Mouse (Mus musculus) cerebellum, postnatal 25 days (tissue): ENCODE data around the gene Rflna.

ENCODE experiments used
- DNase-seq, 2 experiments: peaks; one replicate each; pipeline ENCODE4 v3.0.0; 2021; ENCODE audit warnings: mixed read lengths in 2 of 2

Rflna gene

DNA sequence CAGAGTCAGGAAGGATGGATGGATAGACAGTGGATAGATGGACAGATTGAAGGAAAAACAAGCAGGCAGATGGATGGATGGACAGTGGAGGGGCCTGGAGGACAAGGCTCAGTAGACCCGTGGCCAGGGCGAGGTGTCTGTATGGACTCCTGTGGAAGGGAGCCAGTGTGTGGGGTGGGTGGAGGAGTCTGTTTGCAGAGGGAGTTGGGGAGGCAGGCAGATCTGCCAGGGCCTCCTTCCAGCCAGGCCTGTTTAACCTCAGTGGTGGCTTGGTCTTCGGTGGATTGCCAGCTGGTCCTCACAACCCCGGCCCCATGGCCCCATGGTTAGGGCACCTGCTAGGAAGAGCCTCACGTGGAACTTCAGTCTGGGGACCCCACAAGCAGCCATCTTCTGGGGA, 3.9 kb downstream of the Rflna start:
- DNase-seq: no peak

DNA sequence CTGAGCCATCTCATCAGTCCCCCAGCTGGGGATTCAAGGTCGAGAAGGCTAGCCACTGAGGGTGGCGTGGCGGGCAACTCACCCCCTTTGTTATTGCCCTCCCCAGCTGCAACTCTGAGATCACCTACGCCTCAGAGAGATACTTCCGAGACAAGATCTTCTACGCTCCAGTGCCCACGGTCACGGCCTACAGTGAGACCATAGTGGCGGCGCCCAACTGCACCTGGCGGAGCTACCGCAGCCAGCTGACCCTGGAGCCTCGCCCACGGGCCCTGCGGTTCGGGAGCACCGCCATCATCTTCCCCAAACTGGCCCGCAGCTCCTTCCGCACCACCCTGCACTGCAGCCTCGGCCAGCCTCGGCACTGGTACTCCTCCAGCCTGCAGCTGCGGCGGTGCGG, 8.1 kb downstream of the Rflna start:
- peak; percentile 32 to 47 for DNase-seq

DNA sequence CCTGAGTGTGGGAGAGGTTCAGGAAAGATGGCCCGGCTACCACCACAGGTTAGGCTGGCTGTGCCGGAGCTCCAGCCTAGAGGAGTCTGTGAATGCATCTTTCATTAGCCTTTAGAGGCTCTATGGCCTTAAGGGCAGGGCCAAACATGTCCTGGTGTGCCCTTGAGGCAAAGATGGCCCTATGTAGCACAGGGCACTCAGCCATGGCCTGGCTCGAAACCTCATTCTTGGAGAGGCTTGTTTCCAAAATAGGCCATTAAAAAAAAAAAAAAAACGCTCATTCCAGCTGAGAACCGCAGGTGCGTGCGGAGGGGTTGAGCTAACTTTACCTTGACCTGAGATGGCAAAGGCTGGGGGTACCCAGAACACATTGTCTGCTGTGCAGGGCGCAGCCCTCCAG, 8.6 kb downstream of the Rflna start:
- peak in 1 of 2 experiments; percentile 39 for DNase-seq

DNA sequence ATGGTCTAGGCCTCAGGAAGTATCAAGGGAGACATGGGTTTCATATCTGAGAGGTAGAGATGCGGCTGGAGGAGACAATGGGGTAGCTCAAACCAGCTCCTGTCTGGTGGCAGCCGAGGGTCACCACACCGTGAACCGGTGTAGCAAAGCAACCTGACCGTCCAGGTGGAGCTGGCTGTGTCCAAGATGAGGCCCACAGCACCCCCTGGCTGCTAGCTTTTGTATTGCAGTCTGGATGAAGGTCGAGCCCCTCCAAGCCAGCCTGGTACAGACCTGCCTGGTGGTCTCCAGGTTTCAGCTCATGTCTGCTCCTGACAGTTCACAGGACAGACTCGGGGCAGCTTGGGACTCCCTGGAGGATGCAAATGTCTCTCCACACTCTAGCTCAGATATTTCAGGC, 11.5 kb downstream of the Rflna start:
- peak; percentile 92 to 93 for DNase-seq

DNA sequence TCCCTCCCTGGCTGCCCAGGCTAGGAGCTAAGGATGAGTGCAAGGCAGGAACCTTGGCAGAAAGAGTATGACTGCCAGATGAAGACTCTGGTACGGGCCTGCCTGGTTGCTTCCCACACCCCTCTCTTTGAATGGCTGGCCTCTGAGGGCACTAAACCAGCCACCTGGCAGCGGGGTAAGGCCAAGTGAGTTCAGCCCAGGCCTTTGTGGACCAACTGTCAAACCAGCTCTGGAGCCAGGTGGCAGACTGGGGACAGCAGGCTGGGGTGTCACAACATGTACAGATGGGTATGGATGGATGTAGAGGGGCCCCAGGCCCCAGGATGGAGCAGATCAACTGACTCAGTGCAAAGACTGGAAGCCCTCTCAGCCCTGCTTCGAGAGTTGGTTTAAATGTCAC, 12.0 kb downstream of the Rflna start:
- peak; percentile 63 to 73 for DNase-seq

DNA sequence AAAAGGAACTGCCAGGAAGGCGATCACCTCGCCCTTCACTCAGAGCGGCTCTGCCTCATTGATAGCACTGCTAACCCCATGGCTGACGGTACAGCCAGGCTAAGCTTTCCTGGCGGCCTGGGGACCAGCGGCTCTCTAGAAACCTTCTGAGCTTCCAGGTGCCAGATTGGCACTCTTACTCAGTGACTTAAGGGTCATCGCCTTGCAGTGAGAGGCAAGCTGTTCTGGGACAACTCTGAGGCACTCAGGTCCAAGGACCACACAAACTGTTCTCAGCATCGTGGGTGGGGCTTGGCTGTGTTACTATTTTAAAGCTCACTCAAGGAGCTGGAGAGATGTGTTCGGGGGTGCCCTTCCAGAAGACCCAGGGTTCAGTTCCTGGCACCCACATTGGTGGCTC, 12.6 kb downstream of the Rflna start:
- peak in 1 of 2 experiments; percentile 38 for DNase-seq

DNA sequence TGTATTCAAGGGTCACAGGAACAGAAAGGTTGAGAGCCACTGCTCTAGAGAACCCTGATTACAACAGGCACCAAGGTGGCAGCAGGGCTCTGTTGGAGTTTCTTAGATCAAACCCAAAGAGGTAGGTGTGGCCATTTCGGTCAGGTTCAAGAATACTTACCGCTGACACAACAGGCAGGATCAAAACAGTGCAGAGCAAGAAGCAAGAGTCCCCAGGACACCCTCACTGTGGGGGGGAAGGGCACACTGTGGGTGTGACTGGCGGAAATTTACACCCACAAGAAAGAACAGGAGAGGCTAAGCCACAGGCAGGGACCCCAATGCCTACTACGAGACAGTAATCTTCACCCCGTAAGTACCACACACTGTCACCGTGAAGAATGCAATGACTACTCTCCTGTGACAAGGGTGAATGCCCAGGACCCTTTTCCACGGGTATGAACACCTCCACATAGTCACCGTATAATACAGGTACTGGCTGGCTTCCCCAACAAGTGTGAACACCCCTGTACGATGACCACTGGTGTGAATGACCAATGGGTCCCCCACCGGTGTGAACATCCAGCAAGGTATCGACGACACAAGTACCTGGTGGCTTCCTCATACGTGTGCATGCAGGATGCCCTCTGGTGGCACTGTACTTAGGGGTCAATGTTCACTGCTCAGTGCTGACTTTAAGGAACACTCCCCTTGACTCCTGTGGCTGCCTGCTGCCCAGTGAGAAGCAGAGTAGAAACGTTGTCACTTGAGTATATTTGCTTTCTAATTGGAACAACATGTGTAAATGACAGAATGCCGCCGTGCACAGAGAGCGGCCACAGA, 13.6 kb downstream of the Rflna start:
- no peak for DNase-seq

DNA sequence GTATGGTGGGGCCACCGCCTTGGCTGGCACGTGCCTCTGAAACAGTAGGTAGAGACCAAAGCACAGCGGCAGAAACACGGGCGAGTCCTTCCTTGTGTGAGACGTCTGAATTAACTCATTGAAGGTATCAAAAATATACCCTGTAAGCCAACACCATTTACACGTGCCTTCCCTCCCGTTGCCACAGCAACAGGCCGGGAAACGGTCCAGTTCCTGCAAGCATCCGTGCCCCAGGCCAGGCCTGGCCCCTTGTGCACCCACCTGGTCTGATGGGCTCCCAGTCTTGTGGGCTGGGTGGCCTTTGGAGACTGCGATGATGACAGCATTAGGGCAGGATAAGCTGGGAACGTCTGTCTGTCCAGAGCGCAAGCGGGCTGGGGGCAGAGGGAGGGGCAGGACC, 14.3 kb downstream of the Rflna start:
- peak; percentile 61 to 77 for DNase-seq

DNA sequence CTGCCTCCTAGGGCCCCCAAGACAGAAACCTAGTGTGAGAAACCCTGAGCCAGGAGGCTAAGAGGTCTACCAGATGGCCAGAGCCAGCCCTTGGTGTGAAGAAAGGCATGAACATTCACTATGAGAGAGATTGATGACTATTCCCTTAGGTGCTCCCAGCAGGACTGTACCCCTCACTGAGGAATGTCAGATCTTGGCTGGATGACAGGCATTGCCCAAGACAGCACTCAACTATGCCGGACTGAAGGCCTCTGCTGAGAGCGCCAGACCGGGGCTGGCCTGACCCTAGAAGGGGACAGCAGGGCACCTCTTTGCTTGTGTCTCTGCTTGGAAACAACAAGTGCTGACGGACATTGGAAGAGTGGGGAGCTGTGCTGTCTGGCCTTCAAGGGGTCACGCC, 16.1 kb downstream of the Rflna start:
- DNase-seq: peak in 1 of 2 experiments; percentile 28

DNA sequence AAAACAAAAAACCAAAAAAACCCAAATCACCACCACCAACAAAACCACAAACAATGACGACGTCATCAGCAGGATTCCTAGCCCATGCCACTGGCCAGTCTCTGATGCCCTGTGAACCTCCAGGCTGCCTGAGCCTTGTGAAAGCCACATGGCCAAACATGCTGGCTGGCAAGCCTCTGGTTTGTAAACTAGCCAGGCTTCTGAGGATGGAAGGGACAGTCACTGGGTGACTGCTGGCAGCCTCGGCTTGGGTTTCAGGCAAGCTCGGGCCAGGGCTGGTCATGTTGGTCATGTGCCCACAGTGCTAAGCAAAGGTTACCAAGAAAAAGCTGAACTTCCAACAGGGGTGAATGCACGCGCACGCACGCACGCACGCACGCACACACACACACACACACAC, 18.3 kb downstream of the Rflna start:
- DNase-seq: peak; percentile 81 to 88

DNA sequence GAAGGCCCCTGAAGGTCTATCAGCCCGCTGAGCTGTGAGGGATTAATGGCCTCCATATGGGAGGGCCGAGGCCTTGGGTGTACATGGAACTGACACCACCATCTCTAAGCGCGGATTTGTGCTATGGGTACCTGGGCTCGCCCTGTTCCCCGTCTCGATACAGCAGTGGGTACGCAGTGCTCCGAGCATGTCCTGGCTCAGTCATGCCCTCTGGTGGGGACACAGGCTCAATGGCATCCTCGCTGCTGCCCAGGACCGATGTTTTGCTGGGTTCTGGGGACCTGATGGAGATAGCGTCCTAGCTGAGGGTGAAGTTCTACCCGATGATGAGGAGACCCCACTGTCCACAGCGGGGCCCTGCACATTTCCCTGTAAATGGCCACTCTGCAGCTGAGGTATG, 21.0 kb downstream of the Rflna start:
- DNase-seq: peak; percentile 64 to 77

DNA sequence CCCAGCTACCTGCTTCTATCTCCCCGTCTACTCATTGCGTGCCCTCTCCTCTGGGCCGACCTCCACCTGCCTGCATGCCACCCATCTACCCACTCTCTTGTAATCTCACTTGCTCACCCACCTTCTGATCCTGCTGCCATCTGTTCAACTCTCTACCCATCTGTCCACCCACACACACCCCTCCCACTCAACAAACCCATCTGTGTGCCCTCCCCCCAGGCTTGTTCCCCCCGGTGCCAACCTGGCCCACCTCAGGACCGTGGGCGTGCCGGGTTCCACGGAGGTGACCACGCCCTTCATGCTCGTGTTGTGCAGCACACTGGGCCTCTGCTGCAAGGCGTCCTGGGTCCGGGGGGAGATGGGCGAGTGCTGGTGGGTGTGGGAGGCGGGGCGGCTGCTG, 25.4 kb downstream of the Rflna start:
- peak in 1 of 2 experiments; percentile 43 for DNase-seq

DNA sequence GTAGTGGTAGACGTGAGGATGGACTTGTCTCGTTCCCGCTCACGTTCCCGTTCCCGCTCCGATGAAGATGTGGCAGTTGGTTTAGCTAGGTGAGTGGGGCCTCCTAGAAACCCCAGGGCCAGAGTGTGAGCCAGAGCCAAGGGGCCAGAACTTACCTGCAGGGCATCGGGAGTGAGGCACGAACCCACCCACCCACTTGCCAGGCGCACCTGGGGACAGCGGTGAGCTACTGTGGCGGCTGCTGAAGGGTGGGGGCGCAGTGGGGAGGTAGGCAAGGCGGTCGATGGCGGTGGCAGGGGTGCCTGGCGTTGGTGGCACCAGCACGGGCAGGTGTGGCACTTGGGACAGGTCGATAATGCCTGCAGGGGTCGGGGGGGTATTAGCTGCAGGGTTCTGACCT, 25.9 kb downstream of the Rflna start:
- DNase-seq: peak in 1 of 2 experiments; percentile 27

DNA sequence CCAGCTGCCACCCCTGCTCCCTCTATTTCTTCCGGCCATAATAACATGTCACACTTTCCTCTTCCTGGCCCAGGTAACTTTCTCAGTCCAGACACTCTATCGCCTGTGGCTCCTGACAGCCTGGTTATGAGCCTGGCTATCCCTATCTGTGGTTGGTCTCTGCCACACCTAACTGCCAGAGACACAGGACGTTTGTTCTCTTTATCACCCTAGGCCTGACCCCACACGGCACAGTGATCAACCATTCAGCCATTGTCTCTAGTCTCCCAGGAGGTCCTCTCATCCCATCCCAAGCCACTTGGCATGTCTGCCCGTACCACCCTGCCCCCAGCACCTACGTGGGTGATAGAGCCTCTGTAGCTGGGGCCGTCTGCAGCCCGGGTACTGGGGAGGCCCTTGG, 33.5 kb downstream of the Rflna start:
- DNase-seq: no peak

DNA sequence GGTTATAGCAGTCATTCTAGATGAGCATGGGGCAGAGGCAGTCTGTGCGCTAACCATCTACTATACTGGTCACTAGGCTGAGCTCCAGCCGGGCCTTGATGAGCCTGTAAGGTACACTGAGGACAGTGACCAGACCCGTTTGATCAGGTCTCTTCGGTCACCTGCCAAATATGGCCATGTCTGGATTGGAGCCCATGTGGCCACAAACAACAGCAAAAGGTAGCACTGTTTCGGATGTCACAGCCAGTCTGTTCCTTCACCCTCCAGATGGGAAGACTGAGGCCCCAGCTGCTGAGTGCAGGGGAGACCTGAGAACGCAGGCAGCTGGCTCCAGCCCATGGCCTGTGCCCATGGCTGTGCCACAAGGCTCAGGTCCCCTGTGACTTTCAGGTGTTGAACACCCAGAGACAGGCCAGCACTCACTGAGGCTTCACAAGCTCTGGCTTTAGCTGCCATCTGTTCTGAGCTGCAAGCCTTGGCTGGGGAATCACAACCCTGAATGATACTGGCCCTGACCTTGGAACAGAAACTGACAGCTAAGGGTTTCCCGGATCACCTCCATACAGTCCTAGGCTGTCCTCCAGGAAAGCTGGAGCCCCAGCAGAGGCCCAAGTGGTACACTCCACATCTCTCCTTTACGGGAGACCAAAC, 36.5 kb downstream of the Rflna start:
- DNase-seq: peak; percentile 33 to 68

DNA sequence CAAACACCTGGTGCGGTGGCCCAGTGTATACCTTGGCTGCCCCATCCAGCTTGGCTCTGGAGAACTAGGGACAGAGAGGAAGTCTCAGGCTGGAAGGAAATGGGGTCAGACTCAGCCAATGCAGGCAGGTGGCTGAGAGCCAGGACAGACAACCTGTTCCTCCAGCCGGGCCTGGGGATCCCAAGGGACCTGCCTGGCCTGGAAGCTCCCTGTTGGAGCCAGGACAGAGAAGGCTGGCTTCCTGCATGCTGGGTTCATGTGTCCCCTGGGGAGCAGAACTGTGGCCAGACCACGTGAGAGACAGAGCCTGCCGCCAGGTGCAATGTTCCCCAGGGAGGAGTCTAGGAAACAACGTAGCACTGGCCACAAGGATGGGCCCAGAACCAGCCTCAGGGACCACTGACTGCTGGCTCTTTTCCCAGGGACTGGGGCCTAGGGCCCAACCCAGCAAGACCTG, 37.1 kb downstream of the Rflna start:
- DNase-seq: peak; percentile 87 to 90

DNA sequence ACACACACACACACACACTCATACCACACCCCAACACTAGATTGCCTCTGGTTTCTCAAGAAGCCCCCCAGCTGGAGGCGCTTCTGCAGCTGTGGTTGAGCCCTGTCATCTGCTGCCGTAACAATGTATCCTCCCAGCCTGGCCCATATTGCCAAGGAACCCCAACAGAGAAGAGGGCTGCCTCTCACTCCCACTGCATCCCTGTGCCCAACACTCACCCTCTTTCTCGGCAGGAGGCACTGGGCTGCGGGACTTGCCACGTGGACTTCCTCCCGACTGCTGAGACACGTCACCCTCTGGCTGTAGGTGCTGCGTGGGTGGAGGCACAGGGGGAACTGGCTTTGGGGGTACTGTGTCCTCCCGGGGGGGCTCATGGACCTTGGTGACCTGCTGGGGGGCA, 38.6 kb downstream of the Rflna start:
- DNase-seq: no peak

DNA sequence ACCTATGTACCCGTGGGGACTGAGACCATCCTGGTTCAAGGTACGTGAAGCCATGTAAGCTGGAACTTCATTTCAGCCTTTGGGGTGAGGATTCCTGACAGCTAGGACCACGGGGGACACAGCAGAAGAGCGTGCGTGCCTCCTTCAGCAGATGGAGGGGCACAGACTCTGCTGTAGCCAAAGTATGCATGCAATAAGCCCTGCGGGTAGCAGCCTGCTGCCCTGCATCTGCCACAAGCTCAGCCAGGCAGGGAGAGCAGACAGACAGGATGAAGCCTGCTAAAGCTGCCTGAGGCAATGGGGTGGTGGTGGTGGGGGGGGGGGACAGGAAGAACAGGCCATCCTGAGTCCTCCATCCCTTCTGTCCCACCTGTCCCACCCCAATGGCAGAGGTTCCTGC, 40.4 kb downstream of the Rflna start:
- DNase-seq: no peak

DNA sequence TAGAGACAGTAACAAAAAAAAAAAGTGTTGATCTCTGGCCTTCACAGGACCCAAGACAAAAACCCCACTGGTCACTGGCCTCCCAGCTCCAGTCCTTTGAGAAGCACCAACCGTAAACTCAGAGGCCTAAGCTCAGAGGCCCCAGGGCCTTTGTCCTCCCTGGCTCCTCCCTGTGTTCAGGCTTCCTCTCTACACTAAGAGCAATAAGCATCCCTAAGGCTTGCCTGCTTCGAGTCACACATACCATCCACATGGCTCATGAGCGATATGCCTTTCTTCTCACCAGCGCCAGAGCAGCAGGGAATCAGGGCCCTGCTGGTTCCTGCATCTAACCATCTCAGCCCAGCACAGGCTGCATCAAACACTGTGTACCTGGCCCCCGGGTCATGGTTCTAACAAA, 42.2 kb downstream of the Rflna start:
- no peak for DNase-seq

DNA sequence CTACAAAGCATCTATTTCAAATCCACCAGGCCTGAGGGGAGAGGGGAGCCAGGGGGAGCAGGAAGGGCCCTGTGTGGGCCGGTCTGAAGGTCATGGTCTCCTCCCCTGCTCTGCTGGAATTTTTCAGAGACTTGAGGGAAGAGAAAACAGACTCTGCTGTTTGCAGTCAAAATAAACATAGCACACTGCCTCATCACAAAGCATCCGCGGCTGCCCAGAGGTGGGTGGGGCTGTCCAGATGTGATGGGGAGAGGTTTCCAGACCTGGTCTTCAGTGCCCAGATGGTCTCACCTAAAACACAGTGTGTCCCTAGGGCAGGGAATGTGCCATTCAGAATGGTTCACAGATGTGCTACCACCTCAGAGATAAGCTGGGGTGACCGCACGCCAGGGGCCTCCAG, 43.4 kb downstream of the Rflna start:
- DNase-seq: no peak

DNA sequence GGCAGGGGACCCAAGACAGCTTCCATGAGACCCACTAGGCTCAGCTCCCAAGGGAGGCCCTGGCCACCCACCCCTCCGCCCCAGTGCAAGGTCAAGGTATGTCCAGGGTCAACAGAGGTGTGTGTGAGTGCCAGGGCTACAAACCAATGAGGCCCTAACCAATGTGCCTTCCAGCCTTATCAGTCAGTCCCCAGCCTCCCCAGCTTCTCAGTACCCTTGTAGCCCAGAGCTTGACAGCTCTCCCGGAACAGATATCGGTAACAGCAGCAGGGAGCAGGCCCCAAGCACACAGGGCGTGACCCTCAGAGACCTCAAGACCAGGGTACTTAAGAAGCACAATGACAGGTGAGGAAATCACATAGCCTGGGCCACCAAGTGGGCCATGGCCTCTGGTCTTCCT, 46.5 kb downstream of the Rflna start:
- no peak for DNase-seq

DNA sequence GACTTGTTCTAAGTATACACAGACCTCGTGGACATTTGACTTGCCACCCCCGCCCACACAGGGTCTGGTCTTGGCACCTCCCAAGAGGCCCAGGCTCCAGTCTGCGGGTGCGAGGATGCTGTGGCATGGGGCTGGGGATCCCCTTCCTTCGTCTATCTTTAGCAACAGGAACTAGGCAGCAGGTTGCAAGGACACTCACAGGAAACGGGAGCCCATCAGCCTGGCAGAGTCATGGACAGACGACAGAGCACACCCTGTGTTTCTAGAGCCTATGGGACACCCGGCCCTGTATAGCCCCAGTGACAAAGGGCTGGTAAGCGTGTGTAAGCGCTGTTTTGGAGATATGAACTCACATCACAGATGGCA, 49.2 kb downstream of the Rflna start:
- DNase-seq: no peak

DNA sequence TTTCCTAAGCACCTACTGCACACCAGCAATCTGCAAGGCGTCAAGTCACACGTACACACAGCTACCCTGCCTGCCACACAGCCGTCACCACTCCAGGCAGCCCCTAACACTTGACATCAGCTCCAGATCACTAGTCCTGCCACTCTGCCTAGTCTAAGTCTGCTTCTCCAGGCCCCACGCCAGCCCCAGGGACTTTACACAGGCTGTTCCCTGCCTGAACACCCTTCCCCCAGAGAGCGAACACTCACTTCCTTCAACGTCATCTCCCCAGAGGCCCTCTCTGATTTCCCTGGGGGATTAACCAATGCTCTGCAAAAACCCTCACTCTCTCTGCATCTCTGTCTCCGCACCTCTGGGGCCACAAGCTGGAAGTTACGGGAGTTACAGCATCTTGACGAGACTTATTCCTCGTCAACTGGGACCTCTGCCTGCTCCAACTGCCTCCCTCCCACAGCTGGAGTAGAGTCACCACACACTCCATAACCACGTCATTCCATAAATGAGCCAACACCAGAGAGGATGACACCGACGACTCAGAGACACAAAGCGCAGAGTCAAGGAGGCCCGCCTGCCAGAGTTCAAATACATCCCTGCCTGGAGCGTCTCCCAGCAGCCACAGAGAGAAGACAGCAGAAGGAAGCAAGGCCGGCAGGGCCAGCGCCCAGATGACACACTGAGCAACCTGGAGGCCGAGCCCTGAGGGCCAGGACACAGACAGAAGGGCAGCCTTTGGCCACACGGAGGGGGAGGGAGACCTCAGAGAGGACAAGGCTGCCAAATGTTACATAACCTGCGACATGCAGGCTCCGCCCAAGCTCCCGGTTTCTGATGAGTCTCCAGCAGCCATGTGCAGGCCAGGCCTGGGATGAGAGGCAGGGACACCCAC, 49.8 kb downstream of the Rflna start:
- DNase-seq: peak; percentile 83 to 84
